Mouse (Mus musculus) megakaryocyte-erythroid progenitor cell, adult 5 weeks (primary cell): ENCODE results near the gene Trip13. TPM values are rescaled to one million over a fixed set of nuclear protein-coding genes. Genes with fewer than 3 reads are reported as not detected.

Experiments
- polyA plus RNA-seq: library from polyadenylated mRNA; stranded (reverse); fragments of >175 nt; gene quantifications from 2 replicates; pipeline ENCODE4 v1.2.3, GENCODE M21; 2012

Gene Trip13
- 2.3 and 2.5 TPM in 2 replicates for polyA plus RNA-seq

GRCm38 (mm10) chr13:73937321-73938176 is at the start of gene Trip13, which contains the start of gene Brd9:
Trip13 (minus strand) TSS chr13:73937784.
Brd9 (plus strand) TSS chr13:73937811.

GRCm38 (mm10) chr13:73963551-73963950 is 26.0 kb upstream of the Trip13 start, which contains the start of gene Zdhhc11:
Zdhhc11 (plus strand) TSS chr13:73963851.

Other genes starting within 250 kb of the Trip13 start
- not detected in 2 replicates for gene Slc6a19, start 232.9 kb downstream of the Trip13 start, polyA plus RNA-seq
- 8.1 and 14.7 TPM in 2 replicates for gene Slc12a7, start 204.7 kb downstream of the Trip13 start, polyA plus RNA-seq
- 0.06 and 0.17 TPM in 2 replicates for gene Nkd2, start 90.2 kb downstream of the Trip13 start, polyA plus RNA-seq
- 26.5 and 30.2 TPM in 2 replicates for gene Brd9, start within 50 bp of the Trip13 start, polyA plus RNA-seq
- not detected in 2 replicates for gene Zdhhc11, start 26.1 kb upstream of the Trip13 start, polyA plus RNA-seq
- gene Tppp, start 71.6 kb upstream of the Trip13 start, polyA plus RNA-seq: 0.07 and 0.11 TPM in 2 replicates
- 2.4 and 3.3 TPM in 2 replicates for gene Cep72, start 124.5 kb upstream of the Trip13 start, polyA plus RNA-seq
- not detected in 2 replicates for gene Slc9a3, start 183.7 kb upstream of the Trip13 start, polyA plus RNA-seq